Mouse (Mus musculus) erythroblast, embryonic 14.5 days (primary cell): Measurements from ENCODE around the gene Akr1c19.

Source experiments
- GATA1 ChIP-seq: IDR thresholded peaks from 2 replicates; pipeline ENCODE4 v1.6.1; 2012; ENCODE audit warnings: low read length, inconsistent platforms, mixed read lengths
- TAL1 ChIP-seq: IDR thresholded peaks from 3 replicates; pipeline ENCODE4 v1.6.1; 2012; ENCODE audit warnings: low read length, inconsistent platforms, mixed read lengths

DNA sequence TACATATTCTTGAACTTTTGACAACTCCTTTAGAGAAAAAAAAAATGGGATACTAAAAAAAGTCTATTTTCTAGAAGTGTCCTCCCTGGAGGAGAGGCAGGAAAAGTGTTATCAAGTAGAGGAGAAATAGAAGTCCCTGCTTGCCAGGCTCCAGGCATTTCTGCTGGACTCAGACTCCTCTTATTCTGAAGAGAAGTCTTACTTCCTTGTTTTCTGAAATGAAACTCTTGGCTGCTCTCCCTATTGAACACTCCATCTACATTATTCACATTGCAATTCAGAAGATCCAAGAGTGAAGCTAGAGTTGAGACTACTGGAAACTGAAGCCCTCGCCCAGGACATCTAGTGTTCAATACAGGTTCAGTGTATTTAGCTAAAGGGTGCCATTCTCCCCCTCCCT lies at the start of gene Akr1c19:
- TF ChIP-seq GATA1 (no peak), TAL1 (no peak)
